Mouse (Mus musculus): ENCODE measurements at regions not wholly inside any gene's neighbourhood (a gene's known extent, or its start where the extent isn't known, plus 50 kb on each side); places are given as distances from the start of the nearest gene placed in this dataset.

GRCm38 (mm10) chr15:37166744-37167143 lies 159.2 kb upstream of the Zfp706 start:
- no peak overlapping the region for H3K4me3 ChIP-seq (ENCODE audit: low read depth, low read length)
- H3K27ac ChIP-seq (ENCODE audit: low read depth, low read length): no peak overlapping the region
- H3K27me3 ChIP-seq (ENCODE audit: insufficient read depth, low read length): no peaks in the 10 kb centered on the region
- DNase-seq (ENCODE audit: low spot score): no peak
- TF ChIP-seq CTCF (IDR thresholded peaks at IDR 0.05): no peak
- no peak overlapping the region for H3K9ac ChIP-seq (replicated peaks; ENCODE audit: low read length, poor library complexity, severe bottlenecking)
- H3K4me2 ChIP-seq (ENCODE audit: low read depth, low read length, poor library complexity, severe bottlenecking): no peak overlapping the region
- WGBS: 88% methylated on average over 3 of the region's 3 CpGs
- no peaks in the 10 kb centered on the region for H3K4me1 ChIP-seq (ENCODE audit: insufficient read depth, low read length)
- ATAC-seq (ENCODE audit: low FRiP score): no peak
- H3K9me3 ChIP-seq (ENCODE audit: low read length): no peaks in the 10 kb centered on the region
- H3K36me3 ChIP-seq (ENCODE audit: insufficient read depth, low read length): no peaks in the 10 kb centered on the region

GRCm38 (mm10) chr15:37165887-37166507 lies 158.4 kb upstream of the Zfp706 start:
- H3K4me3 ChIP-seq (ENCODE audit: low read depth, low read length): no peak overlapping the region
- 34% methylated on average over 12 of the region's 12 CpGs for WGBS
- no peaks in the 10 kb centered on the region for H3K27me3 ChIP-seq (ENCODE audit: insufficient read depth, low read length)
- H3K4me1 ChIP-seq (ENCODE audit: insufficient read depth, low read length): no peaks in the 10 kb centered on the region
- H3K4me2 ChIP-seq (ENCODE audit: low read depth, low read length, poor library complexity, severe bottlenecking): no peak overlapping the region
- ATAC-seq (ENCODE audit: low FRiP score) (no peak), DNase-seq (ENCODE audit: low spot score) (no peak)
- no peak overlapping the region for H3K9ac ChIP-seq (replicated peaks; ENCODE audit: low read length, poor library complexity, severe bottlenecking)
- H3K36me3 ChIP-seq (ENCODE audit: insufficient read depth, low read length): no peaks in the 10 kb centered on the region
- TF ChIP-seq CTCF (IDR thresholded peaks at IDR 0.05): no peak
- no peaks in the 10 kb centered on the region for H3K9me3 ChIP-seq (ENCODE audit: low read length)
- no peak overlapping the region for H3K27ac ChIP-seq (ENCODE audit: low read depth, low read length)

GRCm38 (mm10) chr15:37165216-37165615 lies 157.6 kb upstream of the Zfp706 start:
- H3K36me3 ChIP-seq (ENCODE audit: insufficient read depth, low read length): no peaks in the 10 kb centered on the region
- H3K9me3 ChIP-seq (ENCODE audit: low read length): no peaks in the 10 kb centered on the region
- no peak overlapping the region for H3K27ac ChIP-seq (ENCODE audit: low read depth, low read length)
- DNase-seq (ENCODE audit: low spot score) (no peak), ATAC-seq (ENCODE audit: low FRiP score) (no peak)
- H3K4me2 ChIP-seq (ENCODE audit: low read depth, low read length, poor library complexity, severe bottlenecking): no peak overlapping the region
- H3K4me1 ChIP-seq (ENCODE audit: insufficient read depth, low read length): no peaks in the 10 kb centered on the region
- H3K4me3 ChIP-seq (ENCODE audit: low read depth, low read length): no peak overlapping the region
- no peak for TF ChIP-seq CTCF (IDR thresholded peaks at IDR 0.05)
- 59% methylated on average over 2 of the region's 2 CpGs for WGBS
- no peaks in the 10 kb centered on the region for H3K27me3 ChIP-seq (ENCODE audit: insufficient read depth, low read length)
- H3K9ac ChIP-seq (replicated peaks; ENCODE audit: low read length, poor library complexity, severe bottlenecking): no peak overlapping the region

GRCm38 (mm10) chr15:37164191-37165135 lies 156.9 kb upstream of the Zfp706 start:
- H3K27me3 ChIP-seq (ENCODE audit: insufficient read depth, low read length): no peaks in the 10 kb centered on the region
- 33% methylated on average over 15 of the region's 15 CpGs for WGBS
- no peaks in the 10 kb centered on the region for H3K9me3 ChIP-seq (ENCODE audit: low read length)
- no peak overlapping the region for H3K4me3 ChIP-seq (ENCODE audit: low read depth, low read length)
- DNase-seq (ENCODE audit: low spot score) (no peak), ATAC-seq (ENCODE audit: low FRiP score) (no peak)
- no peaks in the 10 kb centered on the region for H3K36me3 ChIP-seq (ENCODE audit: insufficient read depth, low read length)
- no peak overlapping the region for H3K27ac ChIP-seq (ENCODE audit: low read depth, low read length)
- no peak overlapping the region for H3K9ac ChIP-seq (replicated peaks; ENCODE audit: low read length, poor library complexity, severe bottlenecking)
- TF ChIP-seq CTCF (IDR thresholded peaks at IDR 0.05): no peak
- no peak overlapping the region for H3K4me2 ChIP-seq (ENCODE audit: low read depth, low read length, poor library complexity, severe bottlenecking)
- no peaks in the 10 kb centered on the region for H3K4me1 ChIP-seq (ENCODE audit: insufficient read depth, low read length)

- H3K4me2 ChIP-seq (ENCODE audit: low read depth, low read length, poor library complexity, severe bottlenecking): no peak overlapping the region
- H3K27me3 ChIP-seq (ENCODE audit: insufficient read depth, low read length): no peaks in the 10 kb centered on the region
- no peaks in the 10 kb centered on the region for H3K36me3 ChIP-seq (ENCODE audit: insufficient read depth, low read length)
- DNase-seq (ENCODE audit: low spot score) (no peak), ATAC-seq (ENCODE audit: low FRiP score) (no peak)
- no peak overlapping the region for H3K9ac ChIP-seq (replicated peaks; ENCODE audit: low read length, poor library complexity, severe bottlenecking)
- WGBS: 75% methylated on average over 4 of the region's 4 CpGs
- TF ChIP-seq CTCF (IDR thresholded peaks at IDR 0.05): no peak
- H3K9me3 ChIP-seq (ENCODE audit: low read length): no peaks in the 10 kb centered on the region
- no peak overlapping the region for H3K27ac ChIP-seq (ENCODE audit: low read depth, low read length)
- H3K4me1 ChIP-seq (ENCODE audit: insufficient read depth, low read length): no peaks in the 10 kb centered on the region
- H3K4me3 ChIP-seq (ENCODE audit: low read depth, low read length): no peak overlapping the region
These were observed 152.4 kb upstream of the Zfp706 start for GRCm38 (mm10) chr15:37159956-37160355.

- Histone ChIP-seq H3K4me3 (ENCODE audit: low read depth, low read length) (no peak overlapping the region), H3K27ac (ENCODE audit: low read depth, low read length) (no peak overlapping the region), H3K4me2 (ENCODE audit: low read depth, low read length, poor library complexity, severe bottlenecking) (no peak overlapping the region), H3K36me3 (ENCODE audit: insufficient read depth, low read length) (no peaks in the 10 kb centered on the region), H3K9ac (replicated peaks; ENCODE audit: low read length, poor library complexity, severe bottlenecking) (no peak overlapping the region), H3K4me1 (ENCODE audit: insufficient read depth, low read length) (no peaks in the 10 kb centered on the region), H3K9me3 (ENCODE audit: low read length) (no peaks in the 10 kb centered on the region), H3K27me3 (ENCODE audit: insufficient read depth, low read length) (no peaks in the 10 kb centered on the region)
- DNase-seq (ENCODE audit: low spot score): peak; percentile 15
- 12% methylated on average over 4 of the region's 4 CpGs for WGBS
- no peak for ATAC-seq (ENCODE audit: low FRiP score)
- TF ChIP-seq CTCF (IDR thresholded peaks at IDR 0.05): no peak
These were observed 151.8 kb upstream of the Zfp706 start for GRCm38 (mm10) chr15:37159349-37159748.

All from midbrain, postnatal 0 days (tissue).